Mouse (Mus musculus) lung, adult 2 months (tissue): Measurements from ENCODE around the gene Cmss1. TPM values are rescaled to one million over a fixed set of nuclear protein-coding genes. Genes with fewer than 3 reads are reported as not detected.
A peak's percentile ranks its signal among the peaks of the same experiment; 100 is the strongest.

Experiments used
- DNase-seq: peaks from one replicate; pipeline ENCODE4 v3.0.0; 2022
- H3K4me1 ChIP-seq: fragments of 200-500 bp; 2 replicates; pipeline ENCODE4 v1.6.1; 2011; ENCODE audit warnings: low read length; ENCODE audit not compliant: control insufficient read depth, insufficient read depth
- H3K4me3 ChIP-seq: fragments of 200-500 bp; replicated peaks from 2 replicates; pipeline ENCODE3; 2011; ENCODE audit warnings: low read depth, mild to moderate bottlenecking, control low read depth, low read length; ENCODE audit errors: extremely low read depth
- CTCF ChIP-seq: fragments of 200-500 bp; IDR thresholded peaks from 2 replicates; pipeline ENCODE4 v1.5.1; 2011; ENCODE audit warnings: mild to moderate bottlenecking, low read length, control low read depth; ENCODE audit not compliant: insufficient read depth
- POLR2A ChIP-seq: fragments of 200-500 bp; IDR thresholded peaks from 2 replicates; pipeline ENCODE4 v1.6.1; 2011; ENCODE audit warnings: low read depth, mild to moderate bottlenecking, control low read depth, low read length, borderline replicate concordance; ENCODE audit errors: extremely low read depth
- WGBS: fragments of 180-500 bp; shearing (Covaris S2); methylation state at CpG from one replicate; pipeline ENCODE4 v1.1.7; 2018; 5-methylcytosine and 5-hydroxymethylcytosine counted together
- polyA plus RNA-seq: library from polyadenylated mRNA; depleted of rRNA; stranded (reverse); fragments of >200 nt; gene quantifications from 2 replicates; pipeline ENCODE4 v1.2.3, GENCODE M21; 2012

The Cmss1 gene
- polyA plus RNA-seq, 1 experiment: 8.0 TPM

GRCm38 (mm10) chr16:57427516-57428285 is 179.0 kb downstream of the Cmss1 start:
- Histone ChIP-seq H3K4me1 (no peaks in the 10 kb centered on the region), H3K4me3 (no peak overlapping the region)
- no peak for TF ChIP-seq CTCF
- DNase-seq: no peak
- WGBS: 66% methylated on average over 7 of the region's 7 CpGs

- WGBS: 74% methylated on average over 10 of the region's 10 CpGs
- TF ChIP-seq CTCF (no peak), POLR2A (no peak)
- Histone ChIP-seq H3K4me3 (no peak overlapping the region), H3K4me1 (peaks cover 4% of the 10 kb centered on the region)
- no peak for DNase-seq
Observed at GRCm38 (mm10) chr16:57426680-57427079, 180.0 kb downstream of the Cmss1 start.

- no peak overlapping the region for H3K4me3 ChIP-seq
- peaks cover 12% of the 10 kb centered on the region for H3K4me1 ChIP-seq
- TF ChIP-seq POLR2A: no peak
- TF ChIP-seq CTCF: no peak
- 57% methylated on average over 6 of the region's 6 CpGs for WGBS
- DNase-seq: no peak
Observed at GRCm38 (mm10) chr16:57423001-57423800, 183.5 kb downstream of the Cmss1 start.

GRCm38 (mm10) chr16:57421680-57422417 is 184.8 kb downstream of the Cmss1 start:
- Histone ChIP-seq H3K4me1 (peaks cover 12% of the 10 kb centered on the region), H3K4me3 (no peak overlapping the region)
- 68% methylated on average over 7 of the region's 7 CpGs for WGBS
- TF ChIP-seq CTCF (no peak), POLR2A (no peak)
- DNase-seq: no peak

GRCm38 (mm10) chr16:57420773-57421556 is 185.7 kb downstream of the Cmss1 start:
- Histone ChIP-seq H3K4me1 (peaks cover 12% of the 10 kb centered on the region), H3K4me3 (no peak overlapping the region)
- no peak for DNase-seq
- WGBS: 24% methylated on average over 8 of the region's 8 CpGs
- TF ChIP-seq POLR2A: no peak
- no peak for TF ChIP-seq CTCF

- Histone ChIP-seq H3K4me3 (no peak overlapping the region), H3K4me1 (peaks cover 12% of the 10 kb centered on the region)
- DNase-seq: no peak
- no peak for TF ChIP-seq POLR2A
- no peak for TF ChIP-seq CTCF
- 75% methylated on average over 5 of the region's 5 CpGs for WGBS
Observed at GRCm38 (mm10) chr16:57419881-57420280, 186.8 kb downstream of the Cmss1 start.

GRCm38 (mm10) chr16:57419332-57419731 is 187.3 kb downstream of the Cmss1 start:
- Histone ChIP-seq H3K4me3 (no peak overlapping the region), H3K4me1 (peaks cover 12% of the 10 kb centered on the region)
- DNase-seq: no peak
- WGBS: 68% methylated on average over 5 of the region's 5 CpGs
- TF ChIP-seq POLR2A (peak; percentile 33; the same call in 1 of the 2 replicates), CTCF (no peak)

- TF ChIP-seq CTCF: no peak
- TF ChIP-seq POLR2A: no peak
Observed at GRCm38 (mm10) chr16:57417955-57418354, 188.7 kb downstream of the Cmss1 start.

GRCm38 (mm10) chr16:57417017-57417416 is 189.6 kb downstream of the Cmss1 start:
- TF ChIP-seq POLR2A: no peak
- TF ChIP-seq CTCF: no peak
- no peak for DNase-seq
- 70% methylated on average over 9 of the region's 9 CpGs for WGBS
- H3K4me3 ChIP-seq: no peak overlapping the region
- H3K4me1 ChIP-seq: peaks cover 10% of the 10 kb centered on the region

More at GRCm38 (mm10) chr16:57417955-57418354, 188.7 kb downstream of the Cmss1 start:
- Histone ChIP-seq H3K4me1 (peaks cover 12% of the 10 kb centered on the region), H3K4me3 (no peak overlapping the region)
- WGBS: 58% methylated on average over 1 of the region's 1 CpGs
- DNase-seq: no peak
